Mouse (Mus musculus): ENCODE results near the gene Hspbap1.

DNA sequence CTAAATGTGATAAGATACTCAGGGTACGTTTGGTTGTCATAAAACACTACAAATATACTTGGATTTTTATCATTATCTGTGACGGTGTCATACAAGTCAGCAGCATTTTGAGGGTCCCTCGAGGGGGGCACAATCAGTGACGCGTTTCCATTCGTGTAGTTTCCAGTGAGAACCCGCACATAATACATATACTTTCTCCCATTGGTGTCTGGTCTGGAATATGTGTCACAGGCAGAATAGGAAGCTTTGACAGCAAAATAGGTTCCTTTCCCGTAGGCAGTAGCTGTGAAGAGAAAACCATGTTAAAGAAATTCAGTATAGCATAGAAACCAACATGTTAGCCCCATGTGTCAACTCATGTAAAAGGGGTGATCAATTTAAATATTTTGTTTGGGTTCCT lies 64.5 kb downstream of the Hspbap1 start:
- TF ChIP-seq CTCF (IDR thresholded peaks at IDR 0.05 in 2 of 3, conservative IDR thresholded peaks at IDR 0.05 in 1 of 3; ENCODE audit: control insufficient read depth in 1 of 3, insufficient read depth in 1 of 3, low read depth in 2 of 3, low read length in 3 of 3, poor library complexity in 1 of 3, severe bottlenecking in 1 of 3) (no peak), CHD1 (IDR thresholded peaks at IDR 0.05; ENCODE audit: low read depth, low read length) (no peak), E2F4 (IDR thresholded peaks at IDR 0.05; ENCODE audit: borderline replicate concordance, low read depth, low read length) (no peak), POLR2A (IDR thresholded peaks at IDR 0.05; ENCODE audit: control insufficient read depth in 1 of 2, insufficient read depth in 1 of 2, low read depth in 1 of 2, low read length in 2 of 2, poor library complexity in 1 of 2) (no peak), GATA1 (IDR thresholded peaks at IDR 0.05; ENCODE audit: low read depth, low read length) (no peak), RAD21 (IDR thresholded peaks at IDR 0.05; ENCODE audit: low read depth, low read length) (no peak), TAL1 (IDR thresholded peaks at IDR 0.05; ENCODE audit: low read length) (no peak), SMC3 (IDR thresholded peaks at IDR 0.05; ENCODE audit: low read depth, low read length) (no peak), POLR2AphosphoS5 (IDR thresholded peaks at IDR 0.05; ENCODE audit: borderline replicate concordance, low read depth, low read length) (no peak), EP300 (IDR thresholded peaks at IDR 0.05; ENCODE audit: low read depth in 1 of 2, low read length in 2 of 2) (no peak)

Data from MEL (cell line).